Mouse (Mus musculus) right cerebral cortex, adult 2 months (tissue): ENCODE data around the gene Cib1.

Source experiments
- DNase-seq, 2 experiments: peaks; one replicate each; pipeline ENCODE4 v3.0.0; 2021 to 2022; ENCODE audit warnings: low spot score in 2 of 2

The Cib1 gene

GRCm38 (mm10) chr7:80184968-80185367 lies 47.6 kb downstream of the Cib1 start:
- DNase-seq = no peak

- no peak for DNase-seq
Measured at GRCm38 (mm10) chr7:80184551-80184950, 48.1 kb downstream of the Cib1 start.

DNA sequence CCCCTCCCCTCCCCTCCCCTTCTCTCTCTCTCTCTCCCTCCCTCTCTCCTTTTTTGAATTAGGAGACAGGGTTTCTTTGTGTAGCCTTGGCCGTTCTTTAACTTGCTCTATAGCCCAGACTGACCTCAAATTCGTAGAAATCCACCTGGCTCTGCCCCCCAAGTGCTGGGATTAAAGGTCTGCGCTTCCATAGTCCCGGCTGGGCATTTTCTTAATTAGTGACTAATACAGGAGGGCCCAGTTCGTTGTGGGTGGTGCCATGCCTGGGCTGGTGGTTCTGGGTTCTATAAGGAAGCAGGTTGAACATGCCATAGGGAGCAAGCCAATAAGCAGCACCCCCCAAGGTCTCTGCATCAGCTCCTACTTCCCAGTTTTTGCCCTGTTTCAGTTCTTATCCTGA lies 48.6 kb downstream of the Cib1 start:
- no peak for DNase-seq

DNA sequence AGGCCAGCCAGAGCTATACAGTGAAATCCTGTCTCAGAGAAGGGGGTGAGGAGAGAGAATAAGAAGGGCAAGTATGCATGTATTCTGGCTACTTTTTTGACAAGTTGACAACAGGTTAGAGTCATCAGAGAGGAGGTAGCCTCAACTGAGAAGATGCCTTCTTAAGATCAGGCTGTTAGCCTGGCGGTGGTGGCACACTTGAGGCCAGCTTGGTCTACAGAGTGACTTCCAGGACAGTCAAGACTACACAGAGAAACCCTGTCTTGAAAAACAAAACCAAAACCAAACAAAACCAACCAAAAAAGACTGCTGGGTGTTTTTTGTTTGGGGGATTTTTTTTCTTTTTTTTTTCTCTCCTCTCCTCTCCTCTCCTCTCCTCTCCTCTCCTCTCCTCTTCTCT lies 49.1 kb downstream of the Cib1 start:
- no peak for DNase-seq

DNA sequence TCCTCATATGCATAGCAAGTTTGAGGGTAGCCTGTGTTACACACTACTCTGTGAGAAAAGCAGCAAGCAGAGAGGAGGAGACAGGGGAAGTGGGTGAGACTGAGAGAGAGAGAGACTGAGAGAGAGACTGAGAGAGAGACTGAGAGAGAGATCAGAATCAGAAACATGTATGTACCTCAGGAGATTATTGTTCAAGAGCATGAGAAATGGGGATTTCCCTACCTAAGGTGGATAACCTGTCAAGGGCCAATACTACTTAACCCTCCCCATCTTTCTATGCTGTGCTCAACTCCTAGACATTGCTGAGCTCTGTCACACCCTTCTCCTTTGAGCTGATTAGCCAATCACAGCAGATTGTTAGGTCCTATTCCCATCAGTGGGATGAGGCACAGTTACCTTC lies 50.5 kb downstream of the Cib1 start:
- DNase-seq = no peak

DNA sequence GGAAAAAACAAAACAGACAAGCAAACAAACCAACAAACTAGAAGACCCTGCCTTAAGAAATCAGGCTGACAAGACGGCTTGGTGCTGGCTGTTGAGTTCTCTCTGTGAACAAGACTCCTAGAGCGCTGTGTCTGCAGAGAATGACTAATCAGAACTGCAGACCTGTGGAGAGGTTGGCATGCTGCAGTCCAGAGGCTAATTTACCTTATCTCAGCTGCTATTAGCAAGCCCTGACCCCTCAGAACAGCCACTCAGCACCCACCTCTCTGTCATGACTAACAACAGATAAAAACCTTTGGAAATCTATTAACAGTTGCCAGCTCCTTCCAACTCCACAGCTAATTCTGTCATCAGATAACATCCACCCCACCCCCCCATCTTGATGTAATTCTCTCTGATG lies 51.5 kb downstream of the Cib1 start:
- no peak for DNase-seq

GRCm38 (mm10) chr7:80180202-80180601 lies 52.4 kb downstream of the Cib1 start:
- no peak for DNase-seq

DNA sequence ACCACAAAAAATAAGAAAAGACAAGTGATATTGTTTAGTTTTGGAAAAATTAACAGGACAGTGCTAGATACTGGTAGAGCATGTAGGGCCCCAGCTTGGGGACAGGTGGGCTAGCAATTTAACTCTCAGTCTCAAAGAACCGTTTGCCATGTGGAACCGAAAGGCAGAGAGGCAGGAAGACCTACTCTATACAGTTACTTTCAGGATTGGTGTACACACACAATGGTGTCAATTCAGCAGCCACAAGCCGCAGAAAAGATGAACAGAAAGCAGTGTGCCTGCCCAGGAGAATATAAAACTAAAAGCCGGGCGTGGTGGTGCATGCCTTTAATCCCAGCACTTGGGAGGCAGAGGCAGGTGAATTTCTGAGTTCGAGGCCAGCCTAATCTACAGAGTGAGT lies 52.8 kb downstream of the Cib1 start:
- DNase-seq = no peak

DNA sequence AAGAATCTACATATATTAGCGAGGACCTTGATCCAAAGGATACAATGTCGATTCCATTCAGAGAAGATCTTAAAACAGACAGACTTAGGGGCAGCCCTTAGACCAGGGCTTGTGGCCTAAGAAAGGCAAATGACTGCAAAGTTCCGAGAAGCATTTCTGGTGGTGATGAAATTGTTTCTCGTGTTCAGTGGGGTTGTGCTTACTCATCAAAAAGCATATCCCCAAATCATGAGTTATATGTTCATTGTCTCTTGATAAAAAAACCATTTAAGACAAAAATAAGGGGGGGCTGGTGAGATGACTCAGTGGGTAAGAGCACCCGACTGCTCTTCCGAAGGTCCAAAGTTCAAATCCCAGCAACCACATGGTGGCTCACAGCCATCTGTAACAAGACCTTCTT lies 53.3 kb downstream of the Cib1 start:
- DNase-seq = no peak

- no peak for DNase-seq
Measured at GRCm38 (mm10) chr7:80178037-80178729, 54.4 kb downstream of the Cib1 start.

DNA sequence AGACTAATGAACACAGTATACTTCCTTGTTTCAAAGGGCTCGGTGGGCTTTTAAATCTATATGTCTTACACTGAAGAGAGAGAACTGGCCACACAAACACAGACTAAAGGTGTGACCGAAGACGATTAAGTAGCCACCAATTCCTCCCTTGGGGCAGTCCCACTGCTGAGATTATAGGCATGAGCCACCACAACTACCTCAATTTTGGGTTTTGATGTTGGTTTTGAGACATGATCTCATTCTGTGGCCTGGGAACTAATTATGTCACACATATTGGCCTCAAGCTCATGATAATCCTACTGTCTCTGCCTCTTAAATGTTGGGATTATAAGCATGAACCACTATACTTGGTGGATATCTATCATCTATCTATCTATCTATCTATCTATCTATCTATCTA lies 55.2 kb downstream of the Cib1 start:
- no peak for DNase-seq
